Mouse (Mus musculus) forebrain, embryonic 11.5 days (tissue): ENCODE data around the gene Setd2. TPM values are rescaled to one million over a fixed set of nuclear protein-coding genes. Genes with fewer than 3 reads are reported as not detected.

Source experiments
- ATAC-seq: fragments of 200-750 bp; cut with Nextera tagmentation; replicated peaks from 2 replicates; pipeline ENCODE4 v1.8.0; 2017; ENCODE audit warnings: moderate TSS enrichment; ENCODE audit not compliant: low FRiP score
- DNase-seq: peaks from one replicate; pipeline ENCODE4 v3.0.0-alpha.2; 2017; ENCODE audit warnings: low spot score
- H3K27ac ChIP-seq: fragments of 300-500 bp; sonication (generic); 2 replicates; pipeline ENCODE4 v1.5.1; 2014; ENCODE audit warnings: low read depth, low read length
- H3K27me3 ChIP-seq: fragments of 300-500 bp; sonication (generic); 2 replicates; pipeline ENCODE4 v1.6.1; 2014; ENCODE audit warnings: mild to moderate bottlenecking, low read length, mixed read lengths; ENCODE audit not compliant: control insufficient read depth, insufficient read depth
- H3K36me3 ChIP-seq: fragments of 300-500 bp; sonication (generic); 2 replicates; pipeline ENCODE4 v1.6.1; 2014; ENCODE audit warnings: mild to moderate bottlenecking, low read length, moderate library complexity, mixed read lengths; ENCODE audit not compliant: control insufficient read depth, insufficient read depth
- H3K4me1 ChIP-seq: fragments of 300-500 bp; sonication (generic); replicated peaks from 2 replicates; pipeline ENCODE4 v1.6.1; 2014; ENCODE audit warnings: low read length, mixed read lengths; ENCODE audit not compliant: control insufficient read depth, insufficient read depth
- H3K4me2 ChIP-seq: fragments of 300-500 bp; sonication (generic); 2 replicates; pipeline ENCODE4 v1.6.1; 2014; ENCODE audit warnings: low read depth, mild to moderate bottlenecking, low read length, moderate library complexity, mixed read lengths; ENCODE audit not compliant: severe bottlenecking
- H3K4me3 ChIP-seq: fragments of 300-500 bp; sonication (generic); 2 replicates; pipeline ENCODE4 v1.5.1; 2014; ENCODE audit warnings: low read depth, low read length
- H3K9ac ChIP-seq: fragments of 300-500 bp; sonication (generic); 2 replicates; pipeline ENCODE4 v1.6.1; 2014; ENCODE audit warnings: low read length
- H3K9me3 ChIP-seq: fragments of 300-500 bp; sonication (generic); 2 replicates; pipeline ENCODE4 v1.6.1; 2016; ENCODE audit warnings: low read length, mixed read lengths; ENCODE audit not compliant: control insufficient read depth
- WGBS: fragments of 180-500 bp; shearing (Covaris S2); extraction: QIAGEN DNeasy Blood & Tissue Kit; methylation state at CpG from one replicate; pipeline ENCODE4 v1.1.7; 2014; 5-methylcytosine and 5-hydroxymethylcytosine counted together
- polyA plus RNA-seq: library from polyadenylated mRNA; unstranded; fragments of >200 nt; fragmentation: Nextera tagmentation; extraction: Ambion mirVana; gene quantifications from 2 replicates; pipeline ENCODE4 v1.2.1, GENCODE M21; 2014

Setd2 gene
- polyA plus RNA-seq, 1 experiment from 2014 or later, result 56.9 TPM

- Histone ChIP-seq H3K27me3 (no peaks in the 10 kb centered on the region), H3K4me3 (peak overlapping the region; percentile 95), H3K4me1 (peaks cover 9% of the 10 kb centered on the region), H3K9me3 (no peaks in the 10 kb centered on the region), H3K36me3 (no peaks in the 10 kb centered on the region; the same call in 1 of the 2 replicates), H3K4me2 (peak overlapping the region; percentile 67), H3K27ac (no peak overlapping the region), H3K9ac (peak overlapping the region; percentile 98)
- no peak for ATAC-seq
- DNase-seq, result no peak
- 51% methylated on average over 5 of the region's 5 CpGs for WGBS
Observed at GRCm38 (mm10) chr9:110533645-110534044, 1.2 kb downstream of the Setd2 start.

DNA sequence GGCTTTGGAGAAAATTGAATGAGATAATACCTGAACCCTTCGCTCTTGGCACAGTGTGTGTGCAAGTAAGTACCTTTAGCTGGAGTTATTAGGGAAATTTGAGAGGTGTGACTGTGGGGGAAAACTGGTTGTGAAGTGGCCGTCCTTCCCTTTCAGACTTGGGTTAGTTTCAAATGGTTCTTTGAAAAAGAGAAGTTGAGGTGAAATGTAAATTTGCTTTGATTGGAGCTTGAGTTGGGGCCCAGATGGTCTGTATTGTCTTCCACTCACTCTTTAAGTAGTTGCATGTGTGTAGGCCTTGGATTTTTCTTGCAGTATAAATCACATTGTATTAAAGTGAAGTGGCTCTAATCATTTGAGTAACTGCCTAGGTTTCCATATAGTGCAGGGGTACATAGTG is 2.7 kb downstream of the Setd2 start:
- 80% methylated on average over 2 of the region's 2 CpGs for WGBS
- no peak overlapping the region for H3K9ac ChIP-seq

GRCm38 (mm10) chr9:110536636-110537035 is 4.2 kb downstream of the Setd2 start:
- no peak overlapping the region for H3K4me2 ChIP-seq
- no peak overlapping the region for H3K27ac ChIP-seq
- ATAC-seq (no peak), DNase-seq (no peak)
- no peaks in the 10 kb centered on the region for H3K27me3 ChIP-seq
- 98% methylated on average over 2 of the region's 2 CpGs for WGBS
- H3K4me1 ChIP-seq, result peaks cover 9% of the 10 kb centered on the region
- no peaks in the 10 kb centered on the region; the same call in 1 of the 2 replicates for H3K36me3 ChIP-seq
- no peak overlapping the region for H3K4me3 ChIP-seq
- H3K9ac ChIP-seq, result no peak overlapping the region
- H3K9me3 ChIP-seq, result no peaks in the 10 kb centered on the region

More for the DNA sequence above, 2.7 kb downstream of the Setd2 start:
- Histone ChIP-seq H3K4me2 (0 out of 2 replicates have a peak overlapping the region, but pooled peaks have one; percentile 8), H3K4me1 (peaks cover 9% of the 10 kb centered on the region), H3K27me3 (no peaks in the 10 kb centered on the region), H3K36me3 (no peaks in the 10 kb centered on the region; the same call in 1 of the 2 replicates), H3K4me3 (no peak overlapping the region), H3K9me3 (no peaks in the 10 kb centered on the region), H3K27ac (no peak overlapping the region)
- ATAC-seq (no peak), DNase-seq (no peak)

DNA sequence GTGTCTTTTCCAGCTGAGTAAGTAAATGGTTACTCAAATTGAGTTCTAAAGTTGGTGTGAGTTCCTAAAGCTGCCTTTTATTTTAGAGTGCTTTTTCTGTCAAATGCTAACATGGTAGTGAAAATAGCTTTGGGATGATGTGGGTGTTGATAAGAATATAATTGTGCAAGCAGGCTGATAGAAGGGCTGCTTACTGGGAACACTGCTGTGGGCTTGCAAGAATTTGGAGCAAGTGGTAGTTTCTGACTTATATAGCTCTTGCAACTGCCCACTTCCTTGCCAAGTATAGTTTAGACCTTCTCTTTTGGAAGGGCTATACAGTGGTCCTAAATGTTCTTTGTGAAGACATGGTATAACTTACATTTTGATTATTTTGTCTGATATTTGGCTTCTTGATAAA is 6.1 kb downstream of the Setd2 start:
- DNase-seq, result no peak
- no peaks in the 10 kb centered on the region; the same call in 1 of the 2 replicates for H3K36me3 ChIP-seq
- no peak overlapping the region for H3K4me2 ChIP-seq
- H3K27me3 ChIP-seq, result no peaks in the 10 kb centered on the region
- no peak overlapping the region for H3K9ac ChIP-seq
- H3K4me3 ChIP-seq, result no peak overlapping the region
- no peaks in the 10 kb centered on the region for H3K9me3 ChIP-seq
- peaks cover 9% of the 10 kb centered on the region for H3K4me1 ChIP-seq
- no peak overlapping the region for H3K27ac ChIP-seq
- no peak for ATAC-seq

GRCm38 (mm10) chr9:110541988-110542387 is 9.6 kb downstream of the Setd2 start:
- no peak overlapping the region for H3K9ac ChIP-seq
- no peak overlapping the region for H3K4me2 ChIP-seq
- no peak overlapping the region for H3K27ac ChIP-seq
- no peaks in the 10 kb centered on the region for H3K36me3 ChIP-seq
- no peak overlapping the region for H3K4me3 ChIP-seq
- DNase-seq (no peak), ATAC-seq (no peak)
- H3K27me3 ChIP-seq, result no peaks in the 10 kb centered on the region
- WGBS, result 95% methylated on average over 4 of the region's 4 CpGs
- H3K4me1 ChIP-seq, result no peaks in the 10 kb centered on the region
- no peaks in the 10 kb centered on the region for H3K9me3 ChIP-seq

GRCm38 (mm10) chr9:110548261-110548660 is 15.9 kb downstream of the Setd2 start:
- H3K4me2 ChIP-seq, result no peak overlapping the region
- H3K27me3 ChIP-seq, result no peaks in the 10 kb centered on the region
- no peak overlapping the region for H3K9ac ChIP-seq
- H3K27ac ChIP-seq, result no peak overlapping the region
- ATAC-seq, result no peak
- no peaks in the 10 kb centered on the region for H3K9me3 ChIP-seq
- H3K4me3 ChIP-seq, result no peak overlapping the region
- no peak for DNase-seq
- H3K36me3 ChIP-seq, result peaks cover 30% of the 10 kb centered on the region
- 98% methylated on average over 19 of the region's 19 CpGs for WGBS
- H3K4me1 ChIP-seq, result no peaks in the 10 kb centered on the region

- Histone ChIP-seq H3K27ac (no peak overlapping the region), H3K36me3 (peaks cover 6% of the 10 kb centered on the region; the same call in 1 of the 2 replicates), H3K27me3 (no peaks in the 10 kb centered on the region), H3K4me2 (no peak overlapping the region), H3K4me1 (no peaks in the 10 kb centered on the region), H3K9ac (no peak overlapping the region), H3K9me3 (no peaks in the 10 kb centered on the region), H3K4me3 (no peak overlapping the region)
- DNase-seq (no peak), ATAC-seq (no peak)
Observed at GRCm38 (mm10) chr9:110568309-110568708, 35.9 kb downstream of the Setd2 start.

DNA sequence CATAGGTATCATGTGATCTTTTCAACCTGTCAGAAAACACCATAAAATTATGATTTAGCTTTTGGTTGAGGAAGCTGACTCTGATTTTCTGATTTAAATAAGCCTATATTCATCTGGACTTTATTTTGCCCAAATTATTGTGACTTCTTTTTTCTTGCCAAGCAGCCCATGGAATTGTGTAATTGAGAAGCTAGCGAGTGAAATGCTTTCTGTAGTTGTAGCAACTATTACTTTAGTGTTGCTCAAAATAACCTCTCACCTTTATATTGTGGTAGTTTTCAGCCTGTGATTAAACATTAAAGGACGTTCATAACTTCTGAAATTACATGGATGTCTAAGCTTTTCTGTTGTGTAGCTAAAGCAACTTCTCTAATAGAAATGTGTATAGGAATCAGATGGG is 49.8 kb downstream of the Setd2 start:
- no peaks in the 10 kb centered on the region for H3K27me3 ChIP-seq
- 93% methylated on average over 2 of the region's 2 CpGs for whole genome bisulfite sequencing
- DNase-seq (no peak), ATAC-seq (no peak)
- no peaks in the 10 kb centered on the region for H3K9me3 ChIP-seq
- H3K36me3 ChIP-seq, result no peaks in the 10 kb centered on the region; the same call in 1 of the 2 replicates
- no peak overlapping the region for H3K27ac ChIP-seq
- no peak overlapping the region for H3K9ac ChIP-seq
- H3K4me2 ChIP-seq, result no peak overlapping the region
- no peak overlapping the region for H3K4me3 ChIP-seq
- H3K4me1 ChIP-seq, result no peaks in the 10 kb centered on the region

DNA sequence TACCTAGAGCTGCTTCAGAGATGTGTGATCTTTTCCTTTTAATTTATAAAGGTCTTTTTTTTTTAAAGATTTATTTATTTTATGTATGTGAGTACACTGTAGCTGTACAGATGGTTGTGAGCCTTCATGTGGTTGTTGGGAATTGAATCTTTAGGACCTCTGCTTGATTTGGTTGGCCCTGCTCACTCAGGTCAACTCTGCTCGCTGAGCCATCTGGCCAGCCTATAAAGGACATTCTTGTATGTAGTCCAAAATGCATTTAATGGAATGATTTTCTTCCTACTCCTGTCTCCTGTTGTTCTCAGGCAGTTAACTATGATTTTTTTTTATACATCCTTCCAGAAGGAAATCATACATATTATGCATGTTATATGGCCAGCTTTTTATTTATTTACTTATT is 51.1 kb downstream of the Setd2 start:
- ATAC-seq, result no peak
- H3K36me3 ChIP-seq, result no peaks in the 10 kb centered on the region; the same call in 1 of the 2 replicates
- WGBS, result 93% methylated on average over 1 of the region's 1 CpGs

More for the DNA sequence above, 51.1 kb downstream of the Setd2 start:
- H3K9ac ChIP-seq, result no peak overlapping the region
- no peaks in the 10 kb centered on the region for H3K9me3 ChIP-seq
- no peaks in the 10 kb centered on the region for H3K27me3 ChIP-seq
- H3K4me1 ChIP-seq, result no peaks in the 10 kb centered on the region
- no peak overlapping the region for H3K27ac ChIP-seq
- H3K4me2 ChIP-seq, result no peak overlapping the region
- H3K4me3 ChIP-seq, result no peak overlapping the region
- DNase-seq, result no peak
